In the genomic region with DNA sequence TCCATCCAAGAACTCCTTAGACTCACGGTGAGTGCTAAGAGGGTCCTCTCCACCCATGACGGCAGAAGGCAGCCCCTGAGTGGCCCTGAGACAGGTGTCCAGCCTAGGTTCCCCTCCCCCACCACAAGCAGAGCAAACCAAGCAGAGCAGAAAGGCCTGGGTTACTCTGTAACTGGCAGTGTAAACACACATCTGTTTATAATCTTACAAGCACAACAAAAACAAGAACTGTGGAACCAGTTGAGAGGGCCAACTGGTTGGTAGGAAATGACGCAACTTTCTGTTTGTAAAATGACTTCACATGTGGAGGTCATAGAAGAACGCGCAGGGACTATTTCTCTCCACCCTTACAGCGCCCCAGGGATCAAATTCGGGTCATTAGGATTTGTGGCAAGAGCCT, we compare ENCODE assay signal across 13 mouse cellular contexts. TPM values are rescaled to one million over a fixed set of nuclear protein-coding genes. Genes with fewer than 3 reads are reported as not detected.
A peak's percentile ranks its signal among the peaks of the same experiment; 100 is the strongest.
DNase-seq lines count a peak whose midpoint lies in the region; ATAC-seq and TF ChIP-seq lines count a peak whose summit lies in the region.
"Had no signal": no experiment of that assay in that cellular context is flagged by ENCODE, and none has a peak within 500 bp of the region (broad histone marks: within the 10 kb centered on the region; RNA-seq: fewer than 3 reads in every experiment).

No protein-coding gene starts in this region.

- no peak overlapping the region for H3K4me3 ChIP-seq in lung, embryonic 16.5 days (ENCODE audit: low read length)
- H3K4me3 ChIP-seq in intestine, postnatal 0 days (ENCODE audit: low read depth, low read length): no peak overlapping the region
- H3K4me3 ChIP-seq in limb, embryonic 11.5 days (ENCODE audit: low read depth, low read length): no peak overlapping the region
- H3K4me3 ChIP-seq in stomach, postnatal 0 days (ENCODE audit: low read depth, low read length): no peak overlapping the region
- H3K4me3 ChIP-seq: midbrain, embryonic 13.5 days had no signal

- 34% methylated on average over 7 of the region's 7 CpGs for WGBS in lung, embryonic 16.5 days
- 31% methylated on average over 7 of the region's 7 CpGs for WGBS in intestine, postnatal 0 days
- 15% methylated on average over 7 of the region's 7 CpGs for WGBS in limb, embryonic 11.5 days
- WGBS in stomach, postnatal 0 days: 40% methylated on average over 7 of the region's 7 CpGs

- no peak for TF ChIP-seq CTCF in intestine, postnatal 0 days (IDR thresholded peaks at IDR 0.05; ENCODE audit: low read depth)
- TF ChIP-seq CTCF in stomach, postnatal 0 days (IDR thresholded peaks at IDR 0.05; ENCODE audit: low read depth): no peak

- H3K27me3 ChIP-seq in lung, embryonic 16.5 days (ENCODE audit: control insufficient read depth, insufficient read depth, low read depth, low read length): no peaks in the 10 kb centered on the region
- H3K27me3 ChIP-seq in intestine, postnatal 0 days (replicated peaks; ENCODE audit: control insufficient read depth, insufficient read depth, low read length): no peaks in the 10 kb centered on the region
- H3K27me3 ChIP-seq in limb, embryonic 11.5 days (ENCODE audit: control insufficient read depth, insufficient read depth, low read length): no peaks in the 10 kb centered on the region
- H3K27me3 ChIP-seq in stomach, postnatal 0 days (ENCODE audit: control insufficient read depth, insufficient read depth, low read length): no peaks in the 10 kb centered on the region
- H3K27me3 ChIP-seq: midbrain, embryonic 13.5 days had no signal

- DNase-seq in lung, postnatal 10 days: no peak
- DNase-seq in limb, embryonic 11.5 days (ENCODE audit: low spot score): peak; percentile 49
- no peak for DNase-seq in stomach, postnatal 0 days (ENCODE audit: low spot score)
- DNase-seq in embryo, embryonic 11 days: no peak
- DNase-seq in embryo, embryonic 10.5 days (ENCODE audit: low spot score): no peak
- DNase-seq: adrenal gland, adult 8-10 months; cerebellum, adult 8-10 months; gastrocnemius, postnatal 10 days had no signal

- H3K9ac ChIP-seq in lung, embryonic 16.5 days (ENCODE audit: low read length): no peak overlapping the region
- H3K9ac ChIP-seq in intestine, postnatal 0 days (ENCODE audit: low read depth, low read length): no peak overlapping the region
- no peak overlapping the region for H3K9ac ChIP-seq in limb, embryonic 11.5 days (ENCODE audit: low read length)
- H3K9ac ChIP-seq in stomach, postnatal 0 days (ENCODE audit: low read length): no peak overlapping the region
- H3K9ac ChIP-seq: midbrain, embryonic 13.5 days had no signal

- H3K4me1 ChIP-seq in lung, embryonic 16.5 days (replicated peaks; ENCODE audit: control insufficient read depth, insufficient read depth, low read length): peaks cover 4% of the 10 kb centered on the region
- H3K4me1 ChIP-seq in intestine, postnatal 0 days (replicated peaks; ENCODE audit: control insufficient read depth, insufficient read depth, low read length): no peaks in the 10 kb centered on the region
- H3K4me1 ChIP-seq in limb, embryonic 11.5 days (ENCODE audit: control insufficient read depth, insufficient read depth, low read length): peaks cover 7% of the 10 kb centered on the region; the same call in 1 of the 2 replicates
- no peaks in the 10 kb centered on the region for H3K4me1 ChIP-seq in stomach, postnatal 0 days (replicated peaks; ENCODE audit: control insufficient read depth, insufficient read depth)
- H3K4me1 ChIP-seq: midbrain, embryonic 13.5 days had no signal

- no peaks in the 10 kb centered on the region for H3K9me3 ChIP-seq in lung, embryonic 16.5 days (ENCODE audit: control insufficient read depth, low read length)
- no peaks in the 10 kb centered on the region for H3K9me3 ChIP-seq in intestine, postnatal 0 days (ENCODE audit: control insufficient read depth)
- no peaks in the 10 kb centered on the region for H3K9me3 ChIP-seq in limb, embryonic 11.5 days (ENCODE audit: control insufficient read depth, low read length)
- no peaks in the 10 kb centered on the region for H3K9me3 ChIP-seq in stomach, postnatal 0 days (ENCODE audit: control insufficient read depth, low read length)
- H3K9me3 ChIP-seq: midbrain, embryonic 13.5 days had no signal

- no peak overlapping the region for H3K4me2 ChIP-seq in lung, embryonic 16.5 days (ENCODE audit: low read depth, low read length)
- no peak overlapping the region for H3K4me2 ChIP-seq in intestine, postnatal 0 days (replicated peaks; ENCODE audit: low read depth)
- H3K4me2 ChIP-seq in limb, embryonic 11.5 days (ENCODE audit: low read depth, severe bottlenecking): no peak overlapping the region
- no peak overlapping the region for H3K4me2 ChIP-seq in stomach, postnatal 0 days (replicated peaks; ENCODE audit: low read depth)
- H3K4me2 ChIP-seq: midbrain, embryonic 13.5 days had no signal

- no peak overlapping the region for H3K27ac ChIP-seq in lung, embryonic 16.5 days (ENCODE audit: low read length)
- H3K27ac ChIP-seq in intestine, postnatal 0 days (ENCODE audit: low read depth, low read length): 0 out of 2 replicates have a peak overlapping the region, but pooled peaks have one; percentile 3
- no peak overlapping the region for H3K27ac ChIP-seq in limb, embryonic 11.5 days (replicated peaks; ENCODE audit: low read depth, low read length)
- peak overlapping the region; percentile 24; the same call in 1 of the 2 replicates for H3K27ac ChIP-seq in stomach, postnatal 0 days (replicated peaks)
- H3K27ac ChIP-seq: midbrain, embryonic 13.5 days had no signal

- peak; percentile 18; the same call in 1 of the 2 replicates for ATAC-seq in lung, embryonic 16.5 days (ENCODE audit: low read depth)
- ATAC-seq in intestine, postnatal 0 days: no peak
- ATAC-seq in limb, embryonic 11.5 days (ENCODE audit: insufficient number of reproducible peaks, low FRiP score, low TSS enrichment, low read depth): 0 out of 2 replicates have a peak, but pooled peaks have one; percentile 26
- ATAC-seq in stomach, postnatal 0 days (ENCODE audit: low FRiP score, low TSS enrichment): peak; percentile 69
- ATAC-seq: inflammation-experienced regulatory T-cells, adult 6 months; midbrain, embryonic 13.5 days had no signal

- H3K36me3 ChIP-seq in lung, embryonic 16.5 days (ENCODE audit: control insufficient read depth, insufficient read depth, low read length): no peaks in the 10 kb centered on the region
- H3K36me3 ChIP-seq in intestine, postnatal 0 days (ENCODE audit: control insufficient read depth, insufficient read depth): no peaks in the 10 kb centered on the region
- no peaks in the 10 kb centered on the region for H3K36me3 ChIP-seq in limb, embryonic 11.5 days (ENCODE audit: control insufficient read depth, insufficient read depth, low read length)
- H3K36me3 ChIP-seq in stomach, postnatal 0 days (ENCODE audit: control insufficient read depth, insufficient read depth, low read length): no peaks in the 10 kb centered on the region
- H3K36me3 ChIP-seq: G1E; midbrain, embryonic 13.5 days had no signal

- no peak for TF ChIP-seq EP300 in stomach, postnatal 0 days (optimal IDR thresholded peaks at IDR 0.05)

RNA-seq across cellular contexts. Expression of a gene that starts 15.1 kb away (rescaled TPM):
- polyA plus RNA-seq in lung, embryonic 16.5 days (2015; fragmentation: Nextera tagmentation; extraction: Ambion mirVana): 0.06 TPM in 1 of 2 replicates, not detected in the other
- not detected in 2 replicates for polyA plus RNA-seq in intestine, postnatal 0 days (2015; fragmentation: Nextera tagmentation; extraction: Ambion mirVana)
- 0.10 TPM in 1 of 2 replicates, not detected in the other for polyA plus RNA-seq in limb, embryonic 11.5 days (2014; fragmentation: Nextera tagmentation; extraction: Ambion mirVana)
- 0.05 TPM in 1 of 2 replicates, not detected in the other for polyA plus RNA-seq in stomach, postnatal 0 days (2015; fragmentation: Nextera tagmentation; extraction: Ambion mirVana)
- polyA plus RNA-seq: G1E; midbrain, embryonic 13.5 days had no signal

RNA-seq across cellular contexts. Expression of a gene that starts 39.5 kb away (rescaled TPM):
- polyA plus RNA-seq in lung, embryonic 16.5 days (2015; fragmentation: Nextera tagmentation; extraction: Ambion mirVana): 2.6 and 2.7 TPM in 2 replicates
- polyA plus RNA-seq in intestine, postnatal 0 days (2015; fragmentation: Nextera tagmentation; extraction: Ambion mirVana): 0.60 and 0.73 TPM in 2 replicates
- polyA plus RNA-seq in limb, embryonic 11.5 days (2014; fragmentation: Nextera tagmentation; extraction: Ambion mirVana): 0.55 and 0.88 TPM in 2 replicates
- polyA plus RNA-seq in stomach, postnatal 0 days (2015; fragmentation: Nextera tagmentation; extraction: Ambion mirVana): 1.1 TPM in 2 replicates
- polyA plus RNA-seq: G1E; inflammation-experienced regulatory T-cells, adult 6 months had no signal

Comparison
In these comparisons a context has a peak if more than half of its experiments do, and no peak if none do; other contexts are left out.
1. H3K27ac ChIP-seq: peak in intestine, postnatal 0 days (single experiment) and stomach, postnatal 0 days (single experiment); none in lung, embryonic 16.5 days (single experiment) and limb, embryonic 11.5 days (single experiment).